Mouse (Mus musculus): ENCODE data around the gene Prdm11. TPM values are rescaled to one million over a fixed set of nuclear protein-coding genes. Genes with fewer than 3 reads are reported as not detected.

Prdm11 gene
- total RNA-seq, 1 experiment from 2014 or later: 4.0 TPM

- ATAC-seq (replicated peaks; ENCODE audit: insufficient number of reproducible peaks, low FRiP score, low TSS enrichment, poor library complexity, severe bottlenecking): no peak
Observed at GRCm38 (mm10) chr2:92980165-92980564, 65.8 kb downstream of the Prdm11 start.

GRCm38 (mm10) chr2:92975031-92975790 lies 70.8 kb downstream of the Prdm11 start:
- 0 out of 2 replicates have a peak, but pooled peaks have one; percentile 16 for ATAC-seq (replicated peaks; ENCODE audit: insufficient number of reproducible peaks, low FRiP score, low TSS enrichment, poor library complexity, severe bottlenecking)

- no peak for ATAC-seq (replicated peaks; ENCODE audit: insufficient number of reproducible peaks, low FRiP score, low TSS enrichment, poor library complexity, severe bottlenecking)
Observed at GRCm38 (mm10) chr2:92973646-92974045, 72.3 kb downstream of the Prdm11 start.

- no peak for ATAC-seq (replicated peaks; ENCODE audit: insufficient number of reproducible peaks, low FRiP score, low TSS enrichment, poor library complexity, severe bottlenecking)
Observed at GRCm38 (mm10) chr2:92972071-92972470, 73.9 kb downstream of the Prdm11 start.

- no peak for ATAC-seq (replicated peaks; ENCODE audit: insufficient number of reproducible peaks, low FRiP score, low TSS enrichment, poor library complexity, severe bottlenecking)
Observed at GRCm38 (mm10) chr2:92971536-92971935, 74.4 kb downstream of the Prdm11 start.

GRCm38 (mm10) chr2:92971069-92971468 lies 74.9 kb downstream of the Prdm11 start:
- ATAC-seq (replicated peaks; ENCODE audit: insufficient number of reproducible peaks, low FRiP score, low TSS enrichment, poor library complexity, severe bottlenecking): no peak

GRCm38 (mm10) chr2:92967839-92968166 lies 78.2 kb downstream of the Prdm11 start:
- no peak for ATAC-seq (replicated peaks; ENCODE audit: insufficient number of reproducible peaks, low FRiP score, low TSS enrichment, poor library complexity, severe bottlenecking)

GRCm38 (mm10) chr2:92967032-92967838 lies 78.7 kb downstream of the Prdm11 start:
- ATAC-seq (replicated peaks; ENCODE audit: insufficient number of reproducible peaks, low FRiP score, low TSS enrichment, poor library complexity, severe bottlenecking): no peak

GRCm38 (mm10) chr2:92966257-92966656 lies 79.7 kb downstream of the Prdm11 start:
- ATAC-seq (replicated peaks; ENCODE audit: insufficient number of reproducible peaks, low FRiP score, low TSS enrichment, poor library complexity, severe bottlenecking): no peak

- no peak for ATAC-seq (replicated peaks; ENCODE audit: insufficient number of reproducible peaks, low FRiP score, low TSS enrichment, poor library complexity, severe bottlenecking)
Observed at GRCm38 (mm10) chr2:92964345-92964744, 81.6 kb downstream of the Prdm11 start.

GRCm38 (mm10) chr2:92958640-92959039 lies 87.3 kb downstream of the Prdm11 start:
- no peak for ATAC-seq (replicated peaks; ENCODE audit: insufficient number of reproducible peaks, low FRiP score, low TSS enrichment, poor library complexity, severe bottlenecking)

- ATAC-seq (replicated peaks; ENCODE audit: insufficient number of reproducible peaks, low FRiP score, low TSS enrichment, poor library complexity, severe bottlenecking): no peak
Observed at GRCm38 (mm10) chr2:92956943-92957342, 89.0 kb downstream of the Prdm11 start.

GRCm38 (mm10) chr2:92954404-92955114 lies 91.4 kb downstream of the Prdm11 start:
- no peak for ATAC-seq (replicated peaks; ENCODE audit: insufficient number of reproducible peaks, low FRiP score, low TSS enrichment, poor library complexity, severe bottlenecking)

GRCm38 (mm10) chr2:92953450-92953849 lies 92.5 kb downstream of the Prdm11 start:
- no peak for ATAC-seq (replicated peaks; ENCODE audit: insufficient number of reproducible peaks, low FRiP score, low TSS enrichment, poor library complexity, severe bottlenecking)

GRCm38 (mm10) chr2:92949518-92949917 lies 96.4 kb downstream of the Prdm11 start:
- ATAC-seq (replicated peaks; ENCODE audit: insufficient number of reproducible peaks, low FRiP score, low TSS enrichment, poor library complexity, severe bottlenecking): no peak

- ATAC-seq (replicated peaks; ENCODE audit: insufficient number of reproducible peaks, low FRiP score, low TSS enrichment, poor library complexity, severe bottlenecking): no peak
Observed at GRCm38 (mm10) chr2:92948699-92949300, 97.2 kb downstream of the Prdm11 start.

- no peak for ATAC-seq (replicated peaks; ENCODE audit: insufficient number of reproducible peaks, low FRiP score, low TSS enrichment, poor library complexity, severe bottlenecking)
Observed at GRCm38 (mm10) chr2:92947981-92948698, 97.8 kb downstream of the Prdm11 start.

- no peak for ATAC-seq (replicated peaks; ENCODE audit: insufficient number of reproducible peaks, low FRiP score, low TSS enrichment, poor library complexity, severe bottlenecking)
Observed at GRCm38 (mm10) chr2:92945824-92946598, 100.0 kb downstream of the Prdm11 start.
